Mouse (Mus musculus): ENCODE data around the gene Actr2.
A peak's percentile ranks its signal among the peaks of the same experiment; 100 is the strongest.
"Not testable (repeated sequence)": the region's sequence is repeated elsewhere in the genome, so short reads cannot be mapped to it uniquely, and the experiment has no call there.

The Actr2 gene

DNA sequence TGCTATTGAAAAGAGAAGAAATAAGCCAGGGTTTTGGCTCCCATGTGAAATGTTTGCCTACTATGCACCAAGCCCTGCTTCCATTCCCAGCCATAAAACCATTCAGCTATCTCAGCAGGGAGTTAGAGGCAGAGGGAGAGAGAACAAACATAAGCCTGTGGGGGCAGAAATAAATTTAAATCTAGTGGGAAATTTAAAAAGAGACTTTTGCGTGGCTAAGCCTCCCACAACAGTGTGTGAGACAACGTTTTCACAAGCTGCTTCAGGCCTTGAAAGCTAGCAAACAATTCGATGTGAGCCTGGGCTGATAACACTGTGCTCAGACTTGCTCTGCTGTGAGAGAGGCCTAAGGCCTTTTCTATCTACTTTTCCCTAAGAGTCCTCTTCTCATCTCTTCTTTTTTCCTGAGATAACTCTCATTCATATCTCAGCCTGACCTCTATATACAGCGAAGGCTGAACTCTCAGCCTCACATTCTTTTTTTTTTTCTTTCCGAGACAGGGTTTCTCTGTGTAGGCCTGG lies 3.4 kb upstream of the Actr2 start:
- DNase-seq, result no peak

DNA sequence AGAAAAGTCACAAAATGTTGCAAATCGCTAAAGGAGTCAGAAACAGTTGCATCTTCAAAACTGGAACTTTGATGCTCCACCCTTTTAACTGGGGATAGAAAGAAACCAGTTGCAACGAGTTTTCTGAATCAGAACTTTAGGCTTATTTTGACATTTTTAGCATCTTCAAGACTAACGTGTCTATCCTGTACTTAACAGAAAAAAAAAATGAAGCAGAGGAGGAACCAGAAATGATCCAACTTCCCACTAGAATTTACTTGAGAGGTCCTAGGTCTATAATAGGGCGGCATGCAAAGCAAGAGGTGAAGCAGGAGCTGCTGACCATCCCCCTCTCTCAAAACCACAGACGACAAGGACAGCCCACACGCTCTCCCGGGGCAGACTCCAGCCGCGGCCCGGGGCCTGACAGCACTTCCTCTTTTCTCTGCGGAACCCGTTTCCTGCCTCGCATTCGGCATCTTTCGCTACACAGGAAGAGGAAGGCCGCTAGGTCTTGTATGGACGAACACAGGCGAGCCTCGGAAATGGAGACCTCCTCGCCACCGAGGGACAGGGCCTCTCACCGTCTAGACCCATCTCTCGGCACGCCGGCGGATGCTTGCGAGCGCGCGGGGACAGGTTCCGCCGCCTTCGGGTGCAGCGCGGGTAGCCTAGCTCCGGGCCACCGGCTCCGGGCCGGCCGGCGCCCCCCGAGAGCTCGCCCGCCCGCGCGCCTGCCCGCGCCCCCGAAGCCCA lies 540 bp downstream of the Actr2 start:
- peak; percentile 80 for DNase-seq

DNA sequence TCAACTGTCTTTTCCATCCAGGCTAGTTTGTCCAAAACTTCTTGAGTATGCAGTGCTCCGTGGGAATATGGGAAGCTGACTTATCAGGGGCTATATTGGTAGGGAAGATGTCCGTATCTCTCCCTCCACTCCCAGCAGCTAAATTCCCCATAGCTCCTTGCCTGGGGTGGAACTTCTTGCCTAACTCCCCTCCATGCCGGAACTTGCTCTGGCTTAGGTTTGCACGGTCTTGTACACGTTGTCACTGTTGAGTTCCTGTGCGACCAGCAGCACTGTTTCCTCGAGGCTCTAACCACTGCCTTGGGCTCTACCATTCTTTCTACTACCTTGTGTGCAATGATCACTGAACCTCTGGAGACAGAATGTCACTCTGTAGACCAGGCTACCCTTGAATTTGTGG lies 4.6 kb downstream of the Actr2 start:
- DNase-seq, result no peak

DNA sequence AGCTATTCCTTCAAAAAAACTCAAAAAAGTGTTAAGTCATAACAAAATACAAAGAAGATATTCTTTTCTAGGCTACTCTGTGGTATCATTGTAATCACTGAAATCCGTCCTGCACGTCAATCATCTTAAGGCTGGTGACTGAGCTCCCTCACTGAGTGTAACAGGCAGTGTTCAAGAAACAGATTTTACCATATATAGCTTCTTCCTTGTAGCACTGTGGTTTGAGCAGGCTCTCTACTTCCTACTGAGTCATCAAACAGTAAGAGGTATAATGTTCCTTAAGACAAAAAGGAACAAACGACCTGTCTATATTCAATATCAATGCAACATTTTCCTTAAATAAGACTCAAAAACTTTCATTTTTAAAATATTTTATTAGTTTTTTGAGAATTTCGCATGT lies 5.0 kb downstream of the Actr2 start:
- no peak for DNase-seq

DNA sequence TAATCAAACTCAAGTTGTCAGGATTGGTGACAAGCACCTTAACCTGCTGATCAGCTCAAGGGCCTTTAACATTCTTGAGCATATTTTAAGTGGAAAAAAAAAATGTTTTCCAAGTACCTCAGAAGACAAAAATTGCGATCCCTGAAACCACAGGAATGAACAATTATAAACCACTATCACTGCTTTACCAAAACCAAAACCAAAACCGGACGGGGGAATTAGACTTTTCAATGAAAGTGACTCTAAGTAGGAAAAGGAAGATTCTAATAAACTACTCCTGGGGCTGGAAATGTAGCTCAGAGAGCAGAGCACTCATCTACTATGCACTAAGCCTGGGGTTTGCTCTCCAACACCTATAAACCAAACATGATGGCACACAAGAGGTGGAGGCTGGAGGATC lies 5.8 kb downstream of the Actr2 start:
- DNase-seq, result no peak

DNA sequence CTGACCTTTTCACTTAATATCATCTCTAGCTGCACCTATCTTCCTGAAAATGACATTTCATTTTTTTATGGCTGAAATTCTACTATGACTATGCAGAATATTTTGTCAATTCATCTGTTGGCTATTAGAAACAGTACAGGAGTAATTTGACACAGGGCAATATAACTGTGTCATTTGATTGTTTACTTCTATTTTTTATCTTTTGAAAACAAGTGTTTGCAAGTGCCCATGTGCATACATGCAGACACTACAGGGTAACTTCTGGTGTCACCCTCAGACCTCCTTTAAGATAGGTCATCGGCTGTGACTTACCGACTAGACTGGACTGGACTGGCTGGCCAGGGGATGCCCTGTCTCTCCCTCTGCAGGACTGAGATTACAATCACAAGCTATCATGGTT lies 8.8 kb downstream of the Actr2 start:
- DNase-seq, result no peak

DNA sequence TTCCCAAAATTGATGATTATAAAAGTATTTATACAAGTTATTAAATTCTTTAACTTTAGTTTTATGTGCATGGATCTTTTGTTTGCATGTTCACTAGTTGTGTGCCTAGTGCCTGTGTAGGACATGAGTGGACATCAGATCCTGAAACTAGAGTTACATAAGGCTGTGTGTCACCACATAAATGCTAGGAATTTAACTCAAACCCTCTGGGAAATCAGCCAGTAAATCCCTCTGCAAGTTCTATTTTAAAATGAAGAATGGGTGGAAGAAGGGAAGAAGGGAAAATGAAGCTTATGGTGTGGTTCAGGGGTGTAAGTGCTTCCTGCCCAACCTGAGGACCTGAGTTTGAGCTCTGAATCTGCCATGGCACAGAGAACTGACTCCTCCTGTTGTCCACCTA lies 26.4 kb downstream of the Actr2 start:
- no peak for DNase-seq

DNA sequence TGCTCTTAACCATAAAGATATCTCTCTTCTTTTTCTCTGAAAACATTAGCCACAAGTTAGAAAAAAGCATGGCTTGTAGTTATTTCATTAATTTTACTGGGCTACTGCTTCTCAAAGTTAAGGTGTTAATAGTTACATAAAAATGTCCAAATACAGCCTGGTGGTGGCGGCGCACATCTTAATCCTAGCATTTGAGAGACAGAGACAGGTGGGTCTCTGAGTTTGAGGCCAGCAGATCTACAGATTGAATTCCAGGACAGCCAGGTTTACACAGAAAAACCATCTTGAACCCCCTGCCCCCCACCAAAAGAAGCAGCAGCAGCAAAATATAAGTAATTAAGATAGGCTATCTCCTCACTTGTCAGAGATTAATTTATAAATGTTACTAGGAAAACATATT lies 27.1 kb downstream of the Actr2 start:
- DNase-seq, result no peak

DNA sequence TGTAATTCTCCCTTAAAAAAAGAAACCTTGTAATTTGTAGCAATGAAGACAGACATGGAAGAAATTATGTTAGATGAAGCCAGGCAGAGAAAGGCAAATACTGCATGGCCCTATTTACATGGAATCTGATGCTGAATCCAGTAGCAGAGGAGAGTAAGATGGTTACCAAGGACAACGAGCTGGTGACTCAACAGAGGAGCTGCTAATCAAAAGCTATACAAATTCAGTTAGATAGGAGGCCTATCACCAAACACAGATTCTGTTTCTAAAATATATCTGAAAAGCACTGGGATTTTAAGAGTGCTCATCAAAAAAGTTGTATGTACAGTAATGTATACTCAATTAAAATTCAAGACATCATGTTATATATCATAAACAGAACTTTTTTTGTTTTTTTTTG lies 37.3 kb downstream of the Actr2 start:
- DNase-seq, result no peak

DNA sequence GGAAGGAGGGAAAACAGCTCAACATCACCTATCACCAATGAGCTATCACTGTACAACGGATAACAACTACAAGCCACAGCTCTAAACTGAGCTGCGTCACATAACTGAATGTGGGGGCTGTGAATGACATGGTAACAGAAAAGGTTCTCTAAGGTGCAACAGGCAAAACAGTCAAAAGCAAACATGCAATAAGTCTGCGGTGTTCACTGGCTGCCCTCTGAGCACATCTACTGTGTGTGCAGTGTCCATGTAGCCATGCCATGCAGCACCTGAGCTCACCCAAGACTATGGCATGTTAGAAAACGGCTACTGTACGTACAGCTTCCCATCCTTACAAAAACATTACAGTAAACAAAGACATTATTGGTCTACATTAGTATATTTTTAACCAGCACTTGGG lies 39.9 kb downstream of the Actr2 start:
- no peak for DNase-seq

DNA sequence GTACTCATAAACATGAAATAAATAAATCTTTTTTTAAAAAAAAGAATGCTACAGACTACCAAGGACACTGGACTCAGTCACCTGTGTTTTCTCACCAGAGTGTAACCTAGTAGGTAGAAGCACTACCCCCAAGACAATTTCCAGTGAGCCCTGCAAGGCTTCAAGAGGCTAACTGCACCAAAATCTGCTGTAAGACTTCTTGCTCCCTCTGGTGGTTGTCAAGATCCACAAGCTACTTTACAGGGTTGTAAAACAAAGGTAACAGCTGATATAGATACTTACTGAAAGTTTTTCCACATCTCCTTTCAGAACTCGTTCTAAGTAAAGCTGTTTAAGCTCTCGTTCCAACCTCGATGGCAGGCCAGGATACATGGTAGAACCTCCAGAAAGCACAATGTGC lies 40.5 kb downstream of the Actr2 start:
- DNase-seq, result peak; percentile 6

DNA sequence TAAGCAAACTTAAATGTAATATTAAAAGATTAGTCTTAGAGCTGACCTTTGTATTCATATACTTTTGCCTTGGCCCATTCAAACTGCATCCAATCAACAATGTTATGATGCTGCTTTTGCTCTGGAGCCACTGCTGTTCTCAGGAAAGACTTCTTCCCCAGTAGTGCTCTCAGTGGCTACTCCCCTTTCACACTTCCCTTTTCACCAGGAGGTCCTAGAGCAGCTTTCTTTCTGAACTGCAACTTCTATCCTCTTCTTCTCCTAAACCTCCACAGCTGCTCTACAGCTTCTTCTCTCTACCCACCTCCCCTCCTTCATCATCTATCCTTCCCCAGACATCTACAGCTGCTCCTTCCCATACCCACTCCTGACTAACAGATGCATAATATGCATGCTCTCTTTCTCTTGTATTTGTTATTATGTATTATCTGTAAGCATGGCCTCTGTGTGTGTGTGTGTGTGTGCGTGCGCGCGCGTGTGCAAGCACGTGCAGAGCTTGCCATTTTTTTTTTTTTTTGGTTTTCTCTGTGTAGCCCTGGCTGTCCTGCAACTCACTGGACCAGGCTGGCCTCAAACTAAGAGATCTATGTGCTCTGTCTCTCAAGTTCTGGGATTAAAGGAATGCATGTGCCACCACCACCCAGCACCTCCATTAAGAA lies 44.2 kb downstream of the Actr2 start:
- no peak for DNase-seq

DNA sequence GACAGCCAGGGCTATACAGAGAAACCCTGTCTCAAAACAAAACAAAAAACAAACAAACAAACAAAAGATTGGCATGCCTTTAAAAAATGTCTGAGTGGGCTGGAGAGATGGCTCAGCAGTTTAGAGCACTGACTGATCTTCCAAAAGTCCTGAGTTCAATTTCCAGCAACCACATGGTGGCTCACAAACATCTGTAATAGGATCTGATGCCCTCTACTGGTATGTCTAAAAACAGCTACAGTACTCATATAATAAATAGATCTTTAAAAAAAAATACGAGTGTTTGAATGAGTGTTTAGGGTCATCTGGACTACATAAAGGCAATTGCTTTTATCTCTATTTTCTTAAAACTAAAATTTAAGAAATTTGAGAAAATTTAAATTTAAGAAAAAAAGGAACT lies 45.2 kb downstream of the Actr2 start:
- no peak for DNase-seq

DNA sequence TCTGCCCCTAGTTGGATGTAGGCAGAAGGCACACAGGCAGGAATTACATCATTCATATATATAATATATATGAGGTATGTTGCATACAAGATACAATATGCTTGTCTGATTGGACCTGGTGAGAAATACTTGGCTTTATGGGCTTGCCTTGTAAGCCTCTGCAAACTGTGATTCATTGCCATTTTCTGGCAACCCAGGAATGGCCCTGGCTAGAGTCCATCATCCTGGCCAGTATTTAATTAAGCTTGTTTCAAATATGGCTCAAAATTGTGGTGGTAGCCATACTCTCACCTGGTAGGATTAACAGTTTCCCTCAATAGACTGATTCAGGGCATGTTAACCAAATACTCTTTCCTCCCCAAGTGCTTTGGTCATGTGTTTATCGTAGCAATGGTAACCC lies 46.6 kb downstream of the Actr2 start:
- no peak for DNase-seq

DNA sequence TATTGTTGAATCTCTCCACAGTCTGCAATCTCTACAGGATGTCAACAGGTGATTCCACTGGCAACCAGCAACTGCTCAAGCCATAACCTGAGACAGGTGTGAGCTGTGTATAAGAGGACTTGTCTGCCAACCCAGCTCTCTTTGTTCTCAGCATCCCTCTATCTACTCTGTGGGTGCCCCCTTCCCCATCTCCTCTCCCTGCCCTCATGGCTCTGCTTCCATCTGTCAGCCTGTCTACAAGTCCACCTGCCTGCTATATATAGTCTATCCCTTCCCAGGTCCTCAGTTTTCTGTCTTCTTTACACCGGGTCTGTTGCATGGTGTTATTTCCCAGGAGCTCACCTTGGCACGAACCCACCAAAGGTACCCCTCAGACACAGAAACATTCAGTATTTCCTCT lies 47.8 kb downstream of the Actr2 start:
- DNase-seq, result no peak

DNA sequence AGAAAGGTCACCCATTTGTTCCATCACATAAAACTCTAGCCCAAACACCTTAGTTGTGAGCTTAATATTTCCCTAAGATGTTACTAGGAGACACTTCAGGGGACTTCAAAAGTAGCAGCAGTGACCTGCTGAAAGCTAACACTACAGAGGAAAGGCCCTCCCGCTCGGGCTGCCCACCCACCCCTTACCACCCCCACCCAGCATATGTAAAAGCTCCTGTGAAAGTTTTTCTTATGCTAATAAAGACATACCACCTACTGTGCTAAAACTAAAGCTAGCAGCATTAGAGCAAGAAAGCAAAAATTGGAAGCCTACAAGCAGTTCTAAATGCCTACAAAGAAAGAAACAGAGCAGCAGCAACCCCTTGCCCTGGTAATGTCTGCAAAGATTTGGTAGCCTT lies 48.6 kb downstream of the Actr2 start:
- not testable (repeated sequence) for DNase-seq

DNA sequence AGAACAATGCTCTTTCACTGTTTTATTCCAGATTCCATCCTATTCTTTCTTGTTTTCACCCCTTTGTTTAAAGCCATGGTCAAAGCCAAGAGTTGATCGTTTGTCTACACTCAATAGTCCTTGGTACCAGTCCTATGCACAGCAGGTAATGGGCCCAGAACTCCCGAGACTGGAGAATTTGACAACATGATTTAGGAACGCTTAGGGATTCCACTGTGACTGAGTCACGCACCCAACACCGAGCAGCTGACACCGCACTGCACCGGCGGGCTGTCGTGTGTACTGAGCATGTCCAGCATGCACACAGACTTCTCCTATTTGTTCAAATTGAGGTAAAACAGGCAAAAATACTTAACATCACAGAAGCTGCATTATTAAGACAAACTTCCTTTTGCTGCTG lies 49.9 kb downstream of the Actr2 start:
- DNase-seq, result not testable (repeated sequence)

DNA sequence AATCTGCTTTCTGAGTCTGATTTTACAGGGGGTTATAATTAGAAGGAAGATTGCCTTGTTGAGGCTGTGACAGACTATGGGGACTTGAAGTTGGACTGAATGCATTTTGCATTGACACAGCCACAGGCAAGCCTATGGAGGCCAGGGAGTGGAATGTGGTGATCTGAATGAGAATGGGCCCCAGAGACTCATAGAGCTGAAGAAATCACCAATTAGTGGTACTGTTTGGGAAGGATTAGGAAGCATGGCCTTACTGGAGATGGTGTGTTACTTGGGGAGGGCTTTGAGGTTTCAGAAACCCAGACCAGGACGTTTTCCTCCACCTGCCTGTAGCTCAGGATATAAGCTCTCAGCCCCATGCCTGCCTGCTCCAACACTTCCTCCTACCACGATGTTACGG lies 53.0 kb downstream of the Actr2 start:
- no peak for DNase-seq

DNA sequence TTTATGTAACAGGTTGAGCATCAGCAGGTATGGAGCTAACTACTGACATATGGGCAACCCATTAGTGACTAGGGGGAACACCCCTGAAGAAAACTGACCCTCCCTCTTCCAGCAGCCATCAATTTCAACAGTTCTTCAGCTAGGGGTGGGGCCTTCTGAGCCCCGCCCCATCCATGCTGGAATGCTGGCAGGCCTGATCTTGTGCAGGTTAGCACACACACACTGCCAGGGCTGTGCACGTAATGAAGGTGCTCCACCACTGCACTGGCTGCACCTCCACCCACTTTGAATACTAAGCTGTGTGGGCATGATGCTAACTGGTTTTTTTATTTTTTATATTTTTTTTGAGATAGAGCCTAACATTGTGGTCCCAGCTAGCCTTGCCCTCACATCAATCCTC lies 55.3 kb downstream of the Actr2 start:
- no peak for DNase-seq

DNA sequence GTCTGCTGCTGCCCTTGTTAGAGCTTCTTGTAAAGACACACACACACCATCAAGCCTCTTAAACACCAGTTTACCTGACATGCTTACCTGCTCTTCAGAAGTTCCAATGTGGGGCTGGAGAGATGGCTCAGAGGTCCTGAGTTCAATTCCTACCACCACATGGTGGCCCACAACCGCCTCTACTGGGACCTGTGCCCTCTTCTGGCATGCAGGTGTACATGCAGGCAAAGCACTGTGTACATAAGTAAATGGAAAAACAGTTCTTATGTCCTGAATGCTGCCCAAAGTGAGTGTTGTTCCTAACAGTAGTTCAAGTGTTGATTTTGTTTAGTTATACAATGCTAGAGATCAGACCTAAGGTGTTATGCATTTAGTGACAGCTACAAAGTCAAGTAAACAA lies 56.5 kb downstream of the Actr2 start:
- no peak for DNase-seq

DNA sequence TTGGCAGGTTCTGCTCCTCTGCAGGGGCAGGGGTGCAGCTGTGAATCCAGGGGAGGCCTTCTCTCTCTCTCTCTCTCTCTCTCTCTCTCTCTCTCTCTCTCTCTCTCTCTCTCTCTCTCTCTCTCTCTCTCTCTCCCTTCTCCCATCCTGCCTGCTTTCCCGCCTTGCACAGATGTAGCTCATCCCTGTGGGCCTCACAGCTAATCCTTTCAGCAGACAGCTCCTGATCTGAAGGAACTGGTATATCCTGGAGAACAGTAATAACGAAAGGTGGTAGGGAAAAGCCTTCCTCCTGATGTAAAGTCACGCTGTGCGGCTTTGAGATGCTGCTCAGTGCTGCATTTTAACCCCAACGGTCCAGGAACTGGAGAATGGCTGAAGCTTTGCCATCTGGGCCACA lies 58.1 kb downstream of the Actr2 start:
- DNase-seq, result no peak

DNA sequence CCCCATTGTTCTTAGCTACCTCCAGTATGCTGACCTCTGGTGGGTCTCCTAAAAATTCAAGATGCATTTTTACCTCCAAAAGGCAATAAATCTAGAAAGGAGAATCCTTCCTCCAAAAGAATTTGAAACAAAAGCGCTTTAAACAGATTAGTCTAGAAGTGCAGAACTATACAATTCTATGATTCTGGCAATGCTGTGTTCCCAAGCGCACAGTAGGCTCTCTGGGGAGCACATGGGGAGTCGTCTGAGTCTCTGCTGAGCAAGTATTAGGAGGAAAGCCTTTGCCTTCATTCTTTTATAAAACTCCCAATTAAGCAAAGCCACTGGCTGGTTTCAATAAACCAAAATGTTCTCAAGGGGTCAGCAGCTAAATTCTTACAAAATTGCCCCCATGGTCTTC lies 58.8 kb downstream of the Actr2 start:
- DNase-seq, result no peak

DNA sequence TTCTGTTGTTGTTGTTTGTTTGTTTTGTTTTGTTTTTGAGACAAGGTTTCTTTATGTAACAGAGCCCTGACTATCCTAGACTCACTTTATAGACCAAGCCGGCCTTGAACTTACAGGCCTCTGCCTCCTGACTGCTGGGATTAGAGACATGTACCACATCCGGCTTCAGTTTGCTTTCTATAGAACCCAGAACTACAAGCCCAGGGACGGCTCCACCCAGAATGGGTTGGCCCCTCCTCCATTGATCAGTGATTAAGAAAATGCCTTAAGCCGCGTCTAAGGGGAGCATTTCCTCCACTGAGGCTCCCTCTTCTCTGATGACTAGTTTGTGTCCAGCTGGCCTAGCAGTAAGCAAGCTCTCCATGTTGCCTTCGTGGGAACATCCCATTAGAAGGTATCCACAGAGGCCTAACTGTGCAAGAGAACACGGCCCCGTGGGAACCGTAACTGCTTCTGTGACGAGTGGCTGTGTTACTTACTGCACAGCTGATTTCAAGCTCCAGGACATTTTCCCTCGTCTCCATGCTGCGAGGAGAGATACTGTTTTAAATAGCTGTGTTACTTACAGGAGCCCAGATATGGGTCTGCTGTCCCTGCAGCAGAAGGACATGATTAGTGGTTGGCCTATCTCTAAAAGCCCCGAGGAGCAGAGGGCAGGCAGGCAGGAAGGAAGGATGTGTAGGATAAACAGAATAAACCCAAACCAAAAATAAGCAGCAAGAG lies 59.7 kb downstream of the Actr2 start:
- no peak for DNase-seq

DNA sequence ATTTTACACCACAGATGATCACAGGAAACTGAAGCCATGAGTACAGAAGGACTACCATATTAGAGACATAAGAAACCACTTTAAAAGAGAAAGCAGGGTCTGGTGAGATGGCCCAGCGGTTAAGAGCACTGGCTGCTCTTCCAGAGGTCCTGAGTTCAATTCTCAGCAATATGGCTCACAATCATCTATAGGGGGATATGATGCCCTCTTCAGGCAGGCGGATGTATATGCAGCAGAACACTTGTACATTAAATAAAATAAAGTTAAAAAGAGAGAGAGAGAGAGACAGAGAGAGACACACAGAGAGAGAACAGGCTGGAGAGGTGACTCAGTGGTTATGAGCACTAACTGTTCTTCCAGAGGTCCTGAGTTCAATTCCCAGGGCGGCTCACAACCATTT lies 67.1 kb downstream of the Actr2 start:
- no peak for DNase-seq

All from kidney, adult 11 months (tissue).